Mouse (Mus musculus) mouse trophoblast stem cell (cell line): ENCODE measurements around the gene Cacna2d4.

Experiments used
- in situ Hi-C, 2 experiments: fragments of 300-500 bp; cut with MseI, MboI; formaldehyde crosslinking; loops; 2 replicates in 1 of 2; 3 replicates in 1 of 2; pipeline ENCODE4 v1.15.1; 2025

Gene Cacna2d4

GRCm38 (mm10) chr6:119220297-119220696, 16.0 kb upstream of the Cacna2d4 start:
- in situ Hi-C loops: loop anchor here (5.0 to 10.0 kb wide), 3 partner anchors 127 to 215 kb away; no protein-coding TSS in a partner anchor

DNA sequence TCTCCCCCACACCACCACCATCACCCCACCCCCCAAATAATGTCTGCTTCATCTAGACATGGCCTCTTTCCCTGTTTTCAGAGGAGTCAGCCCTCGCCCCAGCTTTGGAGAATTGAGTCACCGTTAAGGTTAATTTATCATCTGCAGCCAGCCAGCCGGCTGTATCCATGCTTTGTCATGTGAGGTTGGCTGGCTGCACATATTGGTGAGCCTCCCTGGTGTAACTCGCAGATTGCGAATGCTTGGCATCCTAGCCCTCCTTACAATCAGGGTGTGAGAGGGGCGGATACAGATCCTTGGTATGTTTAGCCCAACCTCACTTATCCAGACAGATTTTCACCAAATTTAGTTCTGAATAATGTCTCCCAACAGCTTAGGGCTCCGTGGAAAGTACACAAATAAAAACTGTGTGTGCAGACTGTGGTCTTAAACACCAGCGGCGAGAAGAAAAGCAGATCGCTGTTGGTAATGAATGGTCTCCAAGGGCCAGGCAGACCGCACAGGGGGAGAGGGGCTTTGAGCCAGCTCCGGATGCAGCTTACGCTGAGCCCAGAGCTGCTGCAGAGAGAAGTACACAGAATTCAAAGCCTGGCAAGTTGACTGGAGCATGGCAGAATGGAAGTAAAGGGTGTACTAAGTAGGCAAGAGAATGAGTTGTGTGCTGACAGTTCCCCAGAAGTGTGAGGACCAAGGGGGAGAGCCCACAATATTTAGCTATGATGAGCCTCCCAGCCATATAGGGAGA, 11.7 kb upstream of the Cacna2d4 start:
- in situ Hi-C loops: loop anchor here (5.0 to 10.0 kb wide), 3 partner anchors 123 to 210 kb away; no protein-coding TSS in a partner anchor

DNA sequence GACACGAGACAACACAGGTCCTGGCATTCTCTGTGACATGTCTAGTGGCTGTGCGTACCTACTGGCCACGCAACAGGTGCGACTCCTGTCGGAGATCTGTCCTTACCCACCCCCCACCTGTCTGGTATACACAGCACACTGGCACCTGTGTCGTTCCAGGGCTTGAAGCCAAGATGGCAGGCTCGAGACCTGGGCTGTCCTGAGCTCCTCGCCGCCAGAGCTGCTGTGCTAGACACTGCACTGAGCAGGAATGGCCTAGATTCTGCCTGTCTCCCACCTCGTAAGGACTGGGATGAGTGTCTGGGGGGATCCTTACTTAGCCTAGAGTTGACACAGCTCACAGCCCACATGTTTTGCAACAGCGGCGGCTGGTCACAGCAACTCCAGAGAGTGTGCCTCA, 11.1 kb upstream of the Cacna2d4 start:
- in situ Hi-C loops: loop anchor here (10.0 kb wide), 2 partner anchors 200 to 210 kb away; no protein-coding TSS in a partner anchor

DNA sequence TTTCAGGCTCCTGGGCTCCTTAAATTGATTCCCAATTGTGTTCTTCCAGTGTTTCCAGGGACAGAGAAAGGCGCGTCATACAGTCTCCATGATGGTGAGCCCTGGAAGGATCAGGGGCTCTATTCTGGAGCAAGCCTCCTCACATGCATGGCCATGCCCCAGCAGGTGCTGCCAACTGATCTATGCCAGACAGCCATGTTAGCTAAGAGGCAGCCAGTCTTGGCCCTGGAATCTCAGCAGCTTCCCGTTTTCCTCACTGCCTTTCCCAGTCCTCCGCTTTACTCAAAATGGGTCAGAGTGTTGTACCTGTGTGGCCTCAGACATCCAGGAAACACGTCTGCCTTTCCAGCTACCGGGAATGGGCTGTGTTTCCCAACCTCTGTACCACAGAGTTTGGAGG, 10.6 kb upstream of the Cacna2d4 start:
- in situ Hi-C loops: loop anchor here (10.0 kb wide), 2 partner anchors 199 to 209 kb away; no protein-coding TSS in a partner anchor

GRCm38 (mm10) chr6:119227001-119227400, 9.3 kb upstream of the Cacna2d4 start:
- in situ Hi-C loops: loop anchor here (10.0 kb wide), 2 partner anchors 198 to 208 kb away; no protein-coding TSS in a partner anchor

GRCm38 (mm10) chr6:119228861-119229603, 7.3 kb upstream of the Cacna2d4 start:
- in situ Hi-C loops: loop anchor here (10.0 kb wide), 2 partner anchors 196 to 206 kb away; no protein-coding TSS in a partner anchor

DNA sequence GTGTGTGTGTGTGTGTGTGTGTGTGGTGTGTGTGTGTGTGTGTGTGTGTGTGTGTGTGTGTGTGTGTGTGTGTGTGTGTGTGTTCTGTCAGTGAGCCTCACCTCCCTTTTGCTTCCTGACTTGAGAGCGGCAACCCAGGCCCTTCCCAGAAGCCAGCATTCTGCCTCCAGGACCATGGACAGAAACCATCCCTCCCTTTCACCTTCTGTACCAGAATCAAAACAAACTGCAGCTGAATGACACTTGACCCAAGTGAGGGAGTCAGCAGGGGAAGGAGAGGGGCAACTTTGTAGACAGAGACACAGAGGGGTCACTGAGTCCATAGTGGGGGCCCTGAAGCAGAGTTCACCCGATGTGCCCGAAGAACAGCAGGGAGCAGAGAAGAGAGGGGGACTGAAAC, 3.3 kb upstream of the Cacna2d4 start:
- in situ Hi-C loops: no loop called here

- in situ Hi-C loops: no loop called here
Observed at GRCm38 (mm10) chr6:119235441-119235840, 885 bp upstream of the Cacna2d4 start.

DNA sequence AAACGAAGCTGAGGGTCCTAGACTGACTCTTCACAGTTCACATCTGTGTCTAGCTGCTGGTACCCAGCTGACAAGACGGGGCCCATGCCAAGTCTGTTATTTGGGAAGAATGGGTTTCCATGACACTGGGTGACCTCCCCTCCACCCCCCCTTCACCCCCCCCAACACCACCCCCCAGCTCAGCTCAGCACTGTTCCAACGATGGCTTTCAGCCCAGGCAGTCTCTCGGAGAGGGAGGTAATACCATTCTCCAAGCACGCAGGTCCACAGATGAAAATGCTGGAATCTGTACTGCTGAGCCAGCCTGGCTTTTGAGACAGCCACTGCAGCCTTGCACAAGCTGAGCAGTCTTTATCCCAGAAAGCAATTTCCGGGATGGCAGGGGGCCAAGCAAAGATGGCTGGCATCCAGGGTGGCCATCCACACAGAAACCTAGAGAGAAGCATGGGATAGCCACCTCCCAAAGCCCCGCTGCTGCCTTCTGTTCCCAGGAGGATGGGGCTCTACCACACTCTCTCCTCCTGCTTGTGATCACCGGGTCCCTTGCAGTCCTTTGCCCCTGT, 1.2 kb downstream of the Cacna2d4 start:
- in situ Hi-C loops: no loop called here

DNA sequence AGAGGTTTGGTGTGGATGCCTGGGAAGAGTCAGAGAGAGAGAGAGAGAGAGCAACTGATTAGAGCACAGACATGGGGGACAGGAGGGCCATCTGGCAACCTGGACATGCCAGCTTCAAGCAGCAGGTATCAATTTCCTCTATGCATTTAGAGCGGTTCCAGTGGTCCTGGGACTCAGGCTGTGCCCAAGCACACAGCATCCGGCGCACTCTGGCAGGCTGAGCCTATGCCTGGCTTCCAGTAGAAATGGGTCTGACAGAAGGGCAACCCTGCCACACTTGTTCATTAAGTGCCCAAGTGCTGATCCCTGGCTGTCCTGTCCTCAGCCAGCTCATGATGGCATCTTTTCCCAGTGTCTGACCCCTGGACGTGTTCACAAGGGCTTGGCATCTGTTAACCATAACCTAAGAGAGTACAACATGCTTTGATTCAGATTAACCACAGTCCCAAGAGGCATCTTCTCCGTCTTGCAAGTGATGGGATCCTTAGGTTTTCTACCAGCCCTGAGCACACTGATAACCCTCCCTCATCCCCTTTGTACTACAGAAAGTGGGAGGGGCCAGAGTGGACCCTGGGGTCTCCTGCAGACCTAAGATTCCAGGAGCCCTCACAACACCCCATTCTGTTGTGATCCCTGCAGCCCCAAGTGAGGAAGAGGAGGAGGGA, 3.1 kb downstream of the Cacna2d4 start:
- in situ Hi-C loops: no loop called here

GRCm38 (mm10) chr6:119240256-119240655, 3.9 kb downstream of the Cacna2d4 start:
- in situ Hi-C loops: no loop called here

DNA sequence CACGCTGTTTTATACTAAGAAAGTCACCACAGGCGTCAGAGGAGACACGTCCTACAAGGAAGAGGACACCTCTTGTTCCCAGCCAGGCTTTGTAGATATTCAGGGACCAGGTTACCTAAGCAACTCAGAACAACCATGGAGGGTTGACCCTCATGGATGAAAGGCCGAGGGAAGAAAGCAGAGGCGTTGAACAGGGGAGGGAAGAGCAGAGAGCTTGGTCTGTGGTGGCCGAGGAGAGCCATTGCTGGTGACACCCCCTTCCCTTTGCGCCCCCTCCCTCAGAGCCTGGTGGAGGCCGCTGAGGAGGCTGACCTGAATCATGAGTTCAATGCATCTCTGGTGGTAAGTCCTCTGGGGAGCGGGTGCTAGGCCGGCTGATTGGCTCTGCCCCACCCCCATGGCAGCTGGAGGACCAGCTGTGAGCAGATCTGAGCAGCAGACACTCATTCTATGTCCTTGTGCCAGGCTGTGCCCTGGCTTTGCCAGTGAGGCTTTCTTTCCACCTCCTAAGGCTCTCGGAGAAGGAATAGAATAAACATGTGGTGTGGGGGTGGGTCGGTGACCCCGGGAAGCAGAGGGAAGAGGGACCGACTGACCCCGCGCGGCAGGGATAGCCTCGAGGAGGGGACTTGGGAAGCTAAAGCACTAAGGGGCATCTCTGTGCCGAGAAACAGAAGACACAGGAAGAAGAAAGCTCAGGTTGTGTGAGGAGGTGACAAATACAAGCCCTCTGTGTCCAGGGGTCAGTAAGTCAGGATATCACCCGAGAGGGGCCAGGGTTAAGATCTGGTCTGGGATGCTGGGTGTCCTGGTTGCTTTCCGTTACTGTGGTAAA, 4.8 kb downstream of the Cacna2d4 start:
- in situ Hi-C loops: no loop called here

DNA sequence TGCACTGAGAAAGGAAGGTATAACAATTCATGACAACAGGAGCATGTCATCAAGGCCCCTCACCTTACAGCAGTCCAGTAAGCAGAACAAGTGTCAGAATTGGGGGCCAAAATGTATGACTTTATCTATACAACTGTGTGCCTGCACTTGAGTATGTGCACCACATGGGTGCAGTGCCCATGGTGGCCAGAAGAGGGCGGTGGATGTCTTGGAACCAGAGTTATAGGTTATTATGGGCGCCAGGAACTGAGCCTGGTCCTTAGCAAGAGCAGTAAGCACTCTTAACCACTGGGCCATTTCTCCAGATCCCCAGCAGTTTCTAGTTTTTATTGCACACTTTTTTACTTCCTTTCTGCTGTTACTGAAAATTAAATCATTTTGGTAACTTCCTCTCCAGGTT, 9.8 kb downstream of the Cacna2d4 start:
- in situ Hi-C loops: no loop called here

DNA sequence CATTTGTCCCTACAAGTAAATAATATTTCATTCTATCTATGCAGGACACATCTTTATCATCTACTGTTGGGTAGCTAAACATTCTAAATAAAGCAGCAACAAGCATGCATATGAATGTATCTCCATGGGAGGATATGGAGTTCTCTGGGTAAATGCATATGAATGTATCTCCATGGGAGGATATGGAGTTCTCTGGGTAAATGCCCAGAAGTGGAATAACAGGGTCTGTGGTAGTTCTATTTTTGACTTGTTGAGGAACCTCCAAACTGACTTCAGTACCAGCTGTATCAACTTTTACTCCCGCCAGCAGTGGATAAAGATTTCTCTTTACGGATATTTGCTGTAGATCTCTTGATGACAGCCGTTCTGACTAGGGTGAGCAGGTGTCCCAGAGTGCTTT, 12.3 kb downstream of the Cacna2d4 start:
- in situ Hi-C loops: no loop called here

GRCm38 (mm10) chr6:119249726-119250125, 13.4 kb downstream of the Cacna2d4 start:
- in situ Hi-C loops: no loop called here

- in situ Hi-C loops: no loop called here
Observed at GRCm38 (mm10) chr6:119251704-119252103, 15.4 kb downstream of the Cacna2d4 start.

GRCm38 (mm10) chr6:119276713-119277112, 40.4 kb downstream of the Cacna2d4 start:
- in situ Hi-C loops: no loop called here

DNA sequence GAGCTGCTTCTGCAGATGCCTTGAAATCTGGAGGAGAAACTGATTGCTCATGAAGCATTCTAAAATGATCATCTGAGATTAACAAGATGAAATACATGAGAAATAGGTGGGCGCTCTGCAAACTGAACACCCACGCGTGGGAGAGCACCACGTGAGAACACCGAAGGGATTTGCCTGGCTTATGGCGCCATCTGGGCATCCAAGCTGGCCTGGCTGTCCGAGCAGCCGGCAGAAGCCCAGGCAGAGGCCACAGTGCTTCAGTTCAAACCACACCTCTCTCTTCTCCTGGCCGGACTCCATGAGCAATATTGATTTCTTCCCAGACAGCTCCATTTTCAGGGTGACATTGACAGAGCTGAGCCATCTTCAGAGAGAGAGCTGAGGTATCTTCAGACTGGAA, 44.4 kb downstream of the Cacna2d4 start:
- in situ Hi-C loops: no loop called here

- in situ Hi-C loops: no loop called here
Observed at GRCm38 (mm10) chr6:119301310-119301709, 65.0 kb downstream of the Cacna2d4 start.

GRCm38 (mm10) chr6:119303331-119303730, 67.0 kb downstream of the Cacna2d4 start:
- in situ Hi-C loops: no loop called here

GRCm38 (mm10) chr6:119307867-119308413, 71.6 kb downstream of the Cacna2d4 start:
- in situ Hi-C loops: no loop called here
